Mouse (Mus musculus): ENCODE measurements around the gene AW209491. TPM values are rescaled to one million over a fixed set of nuclear protein-coding genes. Genes with fewer than 3 reads are reported as not detected.

Gene AW209491
- polyA plus RNA-seq, 1 experiment from 2014 or later, result 24.4 TPM

- DNase-seq (ENCODE audit: low spot score) (no peak), ATAC-seq (ENCODE audit: low read depth) (no peak)
- H3K9me3 ChIP-seq (ENCODE audit: control insufficient read depth, low read length), result no peaks in the 10 kb centered on the region
- no peak overlapping the region for H3K27ac ChIP-seq (replicated peaks; ENCODE audit: low read depth, low read length)
- peaks cover 36% of the 10 kb centered on the region for H3K36me3 ChIP-seq (ENCODE audit: control insufficient read depth, insufficient read depth, low read length)
- no peaks in the 10 kb centered on the region for H3K4me1 ChIP-seq (ENCODE audit: control insufficient read depth, insufficient read depth, low read length)
- no peaks in the 10 kb centered on the region for H3K27me3 ChIP-seq (replicated peaks; ENCODE audit: control insufficient read depth, insufficient read depth, low read length)
- no peak overlapping the region for H3K4me2 ChIP-seq (ENCODE audit: low read depth, low read length)
- WGBS, result 30% methylated on average over 1 of the region's 1 CpGs
- no peak overlapping the region for H3K4me3 ChIP-seq (ENCODE audit: low read depth, low read length)
- H3K9ac ChIP-seq (ENCODE audit: low read depth, low read length), result no peak overlapping the region
Observed at GRCm38 (mm10) chr13:14639998-14640397, 10.0 kb downstream of the AW209491 start.

GRCm38 (mm10) chr13:14649301-14649700 lies 19.3 kb downstream of the AW209491 start:
- ATAC-seq (ENCODE audit: low read depth) (no peak), DNase-seq (ENCODE audit: low spot score) (peak; percentile 69)
- no peaks in the 10 kb centered on the region for H3K27me3 ChIP-seq (replicated peaks; ENCODE audit: control insufficient read depth, insufficient read depth, low read length)
- H3K4me1 ChIP-seq (ENCODE audit: control insufficient read depth, insufficient read depth, low read length), result no peaks in the 10 kb centered on the region
- H3K4me2 ChIP-seq (ENCODE audit: low read depth, low read length), result no peak overlapping the region
- H3K9me3 ChIP-seq (ENCODE audit: control insufficient read depth, low read length), result peaks cover 4% of the 10 kb centered on the region; the same call in 1 of the 2 replicates
- no peak overlapping the region for H3K27ac ChIP-seq (replicated peaks; ENCODE audit: low read depth, low read length)
- H3K36me3 ChIP-seq (ENCODE audit: control insufficient read depth, insufficient read depth, low read length), result no peaks in the 10 kb centered on the region
- 4% methylated on average over 1 of the region's 1 CpGs for WGBS
- no peak overlapping the region for H3K4me3 ChIP-seq (ENCODE audit: low read depth, low read length)
- no peak overlapping the region for H3K9ac ChIP-seq (ENCODE audit: low read depth, low read length)

GRCm38 (mm10) chr13:14667107-14667506 lies 37.2 kb downstream of the AW209491 start:
- H3K27me3 ChIP-seq (replicated peaks; ENCODE audit: control insufficient read depth, insufficient read depth, low read length), result no peaks in the 10 kb centered on the region
- no peak overlapping the region for H3K4me3 ChIP-seq (ENCODE audit: low read depth, low read length)
- H3K27ac ChIP-seq (replicated peaks; ENCODE audit: low read depth, low read length), result no peak overlapping the region
- ATAC-seq (ENCODE audit: low read depth) (no peak), DNase-seq (ENCODE audit: low spot score) (no peak)
- H3K9ac ChIP-seq (ENCODE audit: low read depth, low read length), result no peak overlapping the region
- 72% methylated on average over 4 of the region's 4 CpGs for WGBS
- H3K36me3 ChIP-seq (ENCODE audit: control insufficient read depth, insufficient read depth, low read length), result no peaks in the 10 kb centered on the region
- no peaks in the 10 kb centered on the region for H3K9me3 ChIP-seq (ENCODE audit: control insufficient read depth, low read length)
- H3K4me2 ChIP-seq (ENCODE audit: low read depth, low read length), result no peak overlapping the region
- H3K4me1 ChIP-seq (ENCODE audit: control insufficient read depth, insufficient read depth, low read length), result no peaks in the 10 kb centered on the region

GRCm38 (mm10) chr13:14670342-14670741 lies 40.4 kb downstream of the AW209491 start:
- H3K9me3 ChIP-seq (ENCODE audit: control insufficient read depth, low read length), result no peaks in the 10 kb centered on the region
- DNase-seq (ENCODE audit: low spot score), result peak; percentile 80
- H3K9ac ChIP-seq (ENCODE audit: low read depth, low read length), result no peak overlapping the region
- ATAC-seq (ENCODE audit: low read depth), result no peak
- H3K36me3 ChIP-seq (ENCODE audit: control insufficient read depth, insufficient read depth, low read length), result no peaks in the 10 kb centered on the region
- no peak overlapping the region for H3K4me3 ChIP-seq (ENCODE audit: low read depth, low read length)
- H3K27ac ChIP-seq (replicated peaks; ENCODE audit: low read depth, low read length), result no peak overlapping the region
- 18% methylated on average over 2 of the region's 2 CpGs for WGBS
- no peaks in the 10 kb centered on the region for H3K4me1 ChIP-seq (ENCODE audit: control insufficient read depth, insufficient read depth, low read length)
- no peaks in the 10 kb centered on the region for H3K27me3 ChIP-seq (replicated peaks; ENCODE audit: control insufficient read depth, insufficient read depth, low read length)
- H3K4me2 ChIP-seq (ENCODE audit: low read depth, low read length), result no peak overlapping the region

Other genes with a start within 250 kb of the AW209491 start
- 1.9 and 2.0 TPM in 2 replicates for gene Hecw1, start 106.9 kb upstream of the AW209491 start, polyA plus RNA-seq (2014; fragmentation: Nextera tagmentation; extraction: Ambion mirVana)
- 102 and 119 TPM in 2 replicates for gene Mrpl32, start 17.0 kb upstream of the AW209491 start, polyA plus RNA-seq (2014; fragmentation: Nextera tagmentation; extraction: Ambion mirVana)
- 179 and 187 TPM in 2 replicates for gene Psma2, start 16.9 kb upstream of the AW209491 start, polyA plus RNA-seq (2014; fragmentation: Nextera tagmentation; extraction: Ambion mirVana)